Mouse (Mus musculus) forebrain, postnatal 0 days (tissue): ENCODE data around the gene Lypd5. TPM values are rescaled to one million over a fixed set of nuclear protein-coding genes. Genes with fewer than 3 reads are reported as not detected.
A peak's percentile ranks its signal among the peaks of the same experiment; 100 is the strongest.
"Not testable (repeated sequence)": the region's sequence is repeated elsewhere in the genome, so short reads cannot be mapped to it uniquely, and the experiment has no call there.

Source experiments
- ATAC-seq: fragments of 200-750 bp; cut with Nextera tagmentation; 2 replicates; pipeline ENCODE4 v1.8.0; 2017; ENCODE audit warnings: mild to moderate bottlenecking, moderate library complexity
- DNase-seq: peaks from one replicate; pipeline ENCODE4 v3.0.0-alpha.2; 2015
- H3K27ac ChIP-seq: fragments of 300-500 bp; sonication (generic); 2 replicates; pipeline ENCODE4 v1.5.1; 2014; ENCODE audit warnings: low read depth, mild to moderate bottlenecking, antibody characterized with exemption, low read length, moderate library complexity, mixed read lengths
- H3K27me3 ChIP-seq: fragments of 300-500 bp; sonication (generic); 2 replicates; pipeline ENCODE4 v1.6.1; 2014; ENCODE audit warnings: mild to moderate bottlenecking, low read length, mixed read lengths; ENCODE audit not compliant: insufficient read depth
- H3K36me3 ChIP-seq: fragments of 300-500 bp; sonication (generic); 2 replicates; pipeline ENCODE4 v1.6.1; 2014; ENCODE audit warnings: mild to moderate bottlenecking, moderate library complexity; ENCODE audit not compliant: insufficient read depth
- H3K4me1 ChIP-seq: fragments of 300-500 bp; sonication (generic); 2 replicates; pipeline ENCODE4 v1.6.1; 2014; ENCODE audit warnings: antibody characterized with exemption; ENCODE audit not compliant: insufficient read depth
- H3K4me2 ChIP-seq: fragments of 300-500 bp; sonication (generic); 2 replicates; pipeline ENCODE4 v1.6.1; 2014; ENCODE audit warnings: low read depth, mild to moderate bottlenecking, moderate library complexity
- H3K4me3 ChIP-seq: fragments of 300-500 bp; sonication (generic); 2 replicates; pipeline ENCODE4 v1.5.1; 2014; ENCODE audit warnings: low read depth, low read length, mixed read lengths
- H3K9ac ChIP-seq: fragments of 300-500 bp; sonication (generic); 2 replicates; pipeline ENCODE4 v1.6.1; 2014; ENCODE audit warnings: mild to moderate bottlenecking
- H3K9me3 ChIP-seq: fragments of 300-500 bp; sonication (generic); 2 replicates; pipeline ENCODE4 v1.6.1; 2016; ENCODE audit warnings: low read length
- CTCF ChIP-seq: sonication (generic); IDR thresholded peaks from 2 replicates; pipeline ENCODE4 v1.5.1; 2016; ENCODE audit warnings: antibody characterized with exemption, control low read depth, low read depth
- WGBS: fragments of 180-500 bp; shearing (Covaris S2); extraction: QIAGEN DNeasy Blood & Tissue Kit; methylation state at CpG from one replicate; pipeline ENCODE4 v1.1.7; 2014; 5-methylcytosine and 5-hydroxymethylcytosine counted together
- microRNA-seq, 2 experiments: library from miRNA; unstranded; fragments of <30 nt; microRNA quantifications; one replicate each; pipeline ENCODE4; 2016
- polyA plus RNA-seq: library from polyadenylated mRNA; unstranded; fragments of >200 nt; fragmentation: Nextera tagmentation; extraction: Ambion mirVana; gene quantifications from 2 replicates; pipeline ENCODE4 v1.2.1, GENCODE M21; 2015
- total RNA-seq: library from RNA; depleted of rRNA; stranded (reverse); fragments of >200 nt; gene quantifications from 2 replicates; pipeline ENCODE4 v1.2.3, GENCODE M21; 2014; rRNA removed

The Lypd5 gene
- total and polyA plus RNA-seq, 2 experiments from 2014 or later, result not detected

DNA sequence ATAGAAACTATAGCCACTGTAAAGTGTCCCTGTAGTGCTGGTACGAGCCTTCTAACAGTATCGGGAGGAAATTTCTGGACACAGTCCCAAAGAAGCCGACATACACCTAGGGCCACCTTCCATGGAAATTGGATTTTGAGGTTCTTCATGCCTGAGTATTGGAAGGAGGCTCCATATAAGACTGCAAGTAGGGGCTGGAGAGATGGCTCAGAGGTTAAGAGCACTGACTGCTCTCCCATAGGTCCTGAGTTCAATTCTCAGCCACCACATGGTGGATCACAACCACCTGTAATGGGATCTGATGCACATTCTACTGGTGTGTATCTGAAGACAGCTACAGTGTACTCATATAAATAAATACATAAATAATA is 51.1 kb downstream of the Lypd5 start:
- H3K9me3 ChIP-seq, result no peaks in the 10 kb centered on the region
- H3K4me1 ChIP-seq, result no peaks in the 10 kb centered on the region; the same call in 1 of the 2 replicates
- H3K27ac ChIP-seq, result peak overlapping the region; percentile 98
- H3K4me3 ChIP-seq, result peak overlapping the region; percentile 62
- H3K27me3 ChIP-seq, result no peaks in the 10 kb centered on the region
- H3K36me3 ChIP-seq, result peaks cover 14% of the 10 kb centered on the region
- no peak for TF ChIP-seq CTCF
- WGBS, result 8% methylated on average over 3 of the region's 3 CpGs
- DNase-seq (no peak), ATAC-seq (no peak; the same call in 1 of the 2 replicates)
- H3K4me2 ChIP-seq, result peak overlapping the region; percentile 45
- H3K9ac ChIP-seq, result peak overlapping the region; percentile 65

DNA sequence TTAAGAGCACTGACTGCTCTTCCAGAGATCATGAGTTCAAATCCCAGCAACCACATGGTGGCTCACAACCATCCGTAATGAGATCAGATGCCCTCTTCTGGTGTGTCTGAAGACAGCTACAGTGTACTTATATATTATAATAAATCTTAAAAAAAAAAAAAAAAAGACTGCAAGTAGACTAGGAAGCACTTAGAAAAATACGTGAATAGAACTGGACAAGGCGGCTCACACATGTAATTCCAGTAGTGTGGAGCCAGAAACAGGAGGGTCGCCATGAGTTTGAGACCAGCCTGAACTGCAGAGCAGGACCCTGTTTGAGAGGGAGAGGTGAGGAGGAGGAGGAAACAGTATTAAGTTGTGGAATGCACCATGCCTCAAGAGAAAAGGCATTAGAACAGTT is 51.5 kb downstream of the Lypd5 start:
- not testable (repeated sequence) for H3K27ac ChIP-seq, DNase-seq, H3K9ac ChIP-seq, H3K4me1 ChIP-seq, H3K9me3 ChIP-seq, ATAC-seq, H3K27me3 ChIP-seq, H3K4me3 ChIP-seq
- WGBS, result 92% methylated on average over 4 of the region's 4 CpGs
- Histone ChIP-seq H3K4me2 (peak overlapping the region; percentile 45; the same call in 1 of the 2 replicates), H3K36me3 (peaks cover 19% of the 10 kb centered on the region)

DNA sequence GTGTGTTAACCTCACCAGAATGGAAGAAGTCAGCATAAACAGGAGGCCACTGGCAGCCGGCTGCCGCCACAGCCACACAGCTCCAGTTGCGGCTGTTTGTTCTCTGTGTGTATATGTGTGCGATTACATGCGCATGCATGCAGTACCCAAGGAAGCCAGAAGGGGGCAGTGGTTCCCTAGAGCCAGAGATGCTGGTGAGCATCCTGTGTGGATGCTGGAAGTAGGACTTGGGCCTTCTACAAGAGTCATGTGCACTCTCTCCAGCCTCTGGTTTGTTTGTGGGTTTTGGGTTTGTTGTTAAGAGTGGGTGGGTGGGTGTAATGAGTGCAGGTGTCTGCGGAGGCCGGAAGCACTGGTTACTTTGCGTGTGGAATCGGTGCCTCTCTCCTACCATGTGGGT is 53.9 kb downstream of the Lypd5 start:
- DNase-seq (no peak), ATAC-seq (no peak)
- Histone ChIP-seq H3K36me3 (peaks cover 36% of the 10 kb centered on the region), H3K4me1 (no peaks in the 10 kb centered on the region; the same call in 1 of the 2 replicates), H3K27me3 (no peaks in the 10 kb centered on the region), H3K27ac (no peak overlapping the region), H3K9me3 (no peaks in the 10 kb centered on the region), H3K9ac (no peak overlapping the region), H3K4me3 (no peak overlapping the region), H3K4me2 (no peak overlapping the region)
- 97% methylated on average over 9 of the region's 9 CpGs for WGBS
- peak; percentile 65 for TF ChIP-seq CTCF

Small RNAs within 50 kb of the gene (microRNA-seq; reads per million reads assigned to microRNA genes)
- gene Gm27592, result 0 reads per million in 2 experiments

Other genes starting within 250 kb of the Lypd5 start
- 7.5 and 12.2 TPM in 2 replicates for gene Zfp112, start 236.9 kb upstream of the Lypd5 start, total RNA-seq
- gene Zfp112, start 236.9 kb upstream of the Lypd5 start, polyA plus RNA-seq, result 3.7 and 4.7 TPM in 2 replicates
- gene Zfp235, start 215.0 kb upstream of the Lypd5 start, total RNA-seq, result 26.3 and 31.2 TPM in 2 replicates
- gene Zfp235, start 215.0 kb upstream of the Lypd5 start, polyA plus RNA-seq, result 19.1 and 20.4 TPM in 2 replicates
- 5.2 and 8.4 TPM in 2 replicates for gene Zfp114, start 174.1 kb upstream of the Lypd5 start, total RNA-seq
- gene Zfp114, start 174.1 kb upstream of the Lypd5 start, polyA plus RNA-seq, result 2.8 and 4.3 TPM in 2 replicates
- gene Zfp111, start 137.8 kb upstream of the Lypd5 start, total RNA-seq, result 7.3 and 8.4 TPM in 2 replicates
- 1.6 and 2.4 TPM in 2 replicates for gene Zfp111, start 137.8 kb upstream of the Lypd5 start, polyA plus RNA-seq
- gene Zfp109, start 111.6 kb upstream of the Lypd5 start, total RNA-seq, result 5.4 and 7.4 TPM in 2 replicates
- gene Zfp109, start 111.6 kb upstream of the Lypd5 start, polyA plus RNA-seq, result 1.3 and 2.6 TPM in 2 replicates
- gene Zfp108, start 94.4 kb upstream of the Lypd5 start, total RNA-seq, result 9.1 and 13.0 TPM in 2 replicates
- gene Zfp108, start 94.4 kb upstream of the Lypd5 start, polyA plus RNA-seq, result 1.9 and 3.1 TPM in 2 replicates
- 9.7 and 13.2 TPM in 2 replicates for gene Zfp93, start 78.8 kb upstream of the Lypd5 start, total RNA-seq
- gene Zfp93, start 78.8 kb upstream of the Lypd5 start, polyA plus RNA-seq, result 2.0 and 2.4 TPM in 2 replicates
- gene Zfp61, start 48.0 kb upstream of the Lypd5 start, total RNA-seq, result 32.9 and 34.8 TPM in 2 replicates
- 24.5 and 30.8 TPM in 2 replicates for gene Zfp61, start 48.0 kb upstream of the Lypd5 start, polyA plus RNA-seq
- 15.8 and 16.9 TPM in 2 replicates for gene Zfp94, start 32.5 kb upstream of the Lypd5 start, total RNA-seq
- gene Zfp94, start 32.5 kb upstream of the Lypd5 start, polyA plus RNA-seq, result 19.3 and 21.2 TPM in 2 replicates
- not detected in 2 replicates for gene Tescl, start 15.3 kb upstream of the Lypd5 start, total RNA-seq
- gene Tescl, start 15.3 kb upstream of the Lypd5 start, polyA plus RNA-seq, result not detected in 2 replicates
- 1.2 and 1.5 TPM in 2 replicates for gene Kcnn4, start 21.1 kb downstream of the Lypd5 start, total RNA-seq
- gene Kcnn4, start 21.1 kb downstream of the Lypd5 start, polyA plus RNA-seq, result 0.88 and 1.1 TPM in 2 replicates
- 23.9 and 31.8 TPM in 2 replicates for gene Smg9, start 50.4 kb downstream of the Lypd5 start, total RNA-seq
- 25.2 and 28.5 TPM in 2 replicates for gene Smg9, start 50.4 kb downstream of the Lypd5 start, polyA plus RNA-seq
- gene Irgc1, start 103.1 kb downstream of the Lypd5 start, total RNA-seq, result not detected in 2 replicates
- not detected in 2 replicates for gene Irgc1, start 103.1 kb downstream of the Lypd5 start, polyA plus RNA-seq
- 0.85 and 1.3 TPM in 2 replicates for gene Plaur, start 113.3 kb downstream of the Lypd5 start, total RNA-seq
- 1.2 and 1.3 TPM in 2 replicates for gene Plaur, start 113.3 kb downstream of the Lypd5 start, polyA plus RNA-seq
- 412 and 434 TPM in 2 replicates for gene Cadm4, start 132.8 kb downstream of the Lypd5 start, total RNA-seq
- gene Cadm4, start 132.8 kb downstream of the Lypd5 start, polyA plus RNA-seq, result 102 and 107 TPM in 2 replicates
- gene Zfp428, start 157.8 kb downstream of the Lypd5 start, total RNA-seq, result 196 and 242 TPM in 2 replicates
- 258 and 279 TPM in 2 replicates for gene Zfp428, start 157.8 kb downstream of the Lypd5 start, polyA plus RNA-seq
- gene AC161166.1, start 163.3 kb downstream of the Lypd5 start, total RNA-seq, result not detected in 2 replicates
- 0.13 and 0.31 TPM in 2 replicates for gene AC161166.1, start 163.3 kb downstream of the Lypd5 start, polyA plus RNA-seq
- gene Irgq, start 181.5 kb downstream of the Lypd5 start, total RNA-seq, result 103 and 119 TPM in 2 replicates
- gene Irgq, start 181.5 kb downstream of the Lypd5 start, polyA plus RNA-seq, result 20.8 and 26.8 TPM in 2 replicates
- gene Pinlyp, start 196.9 kb downstream of the Lypd5 start, total RNA-seq, result 0.31 and 0.43 TPM in 2 replicates
- gene Pinlyp, start 196.9 kb downstream of the Lypd5 start, polyA plus RNA-seq, result not detected in 2 replicates
- gene Xrcc1, start 197.1 kb downstream of the Lypd5 start, total RNA-seq, result 41.1 and 49.8 TPM in 2 replicates
- 42.1 and 48.6 TPM in 2 replicates for gene Xrcc1, start 197.1 kb downstream of the Lypd5 start, polyA plus RNA-seq
- 24.2 and 25.8 TPM in 2 replicates for gene Ethe1, start 238.3 kb downstream of the Lypd5 start, total RNA-seq
- 24.3 and 26.8 TPM in 2 replicates for gene Ethe1, start 238.3 kb downstream of the Lypd5 start, polyA plus RNA-seq
- gene Zfp575, start 238.4 kb downstream of the Lypd5 start, total RNA-seq, result 0.38 and 1.2 TPM in 2 replicates
- gene Zfp575, start 238.4 kb downstream of the Lypd5 start, polyA plus RNA-seq, result 19.4 and 24.8 TPM in 2 replicates